Mouse (Mus musculus) myocyte (in vitro differentiated cells): ENCODE data around the gene Cuedc2. TPM values are rescaled to one million over a fixed set of nuclear protein-coding genes. Genes with fewer than 3 reads are reported as not detected.

ENCODE experiments used
- H3K27me3 ChIP-seq: one replicate; pipeline ENCODE4 v1.6.1; 2011; ENCODE audit not compliant: control insufficient read depth, insufficient read depth, insufficient read length
- H3K36me3 ChIP-seq: one replicate; pipeline ENCODE4 v1.6.1; 2011; ENCODE audit not compliant: control insufficient read depth, insufficient read depth
- H3K4me2 ChIP-seq: one replicate; pipeline ENCODE4 v1.6.1; 2011; ENCODE audit warnings: low read depth, control low read depth
- H3K4me3 ChIP-seq: one replicate; pipeline ENCODE4 v1.5.1; 2011; ENCODE audit warnings: mild to moderate bottlenecking, control low read depth, moderate library complexity
- H3K79me2 ChIP-seq: one replicate; pipeline ENCODE4 v1.6.1; 2011; ENCODE audit not compliant: control insufficient read depth, insufficient read depth
- H3ac ChIP-seq: one replicate; pipeline ENCODE4 v1.6.1; 2011; ENCODE audit not compliant: control insufficient read depth, insufficient read length
- CEBPB ChIP-seq: IDR thresholded peaks from 2 replicates; pipeline ENCODE4 v1.6.1; 2011; ENCODE audit warnings: mild to moderate bottlenecking, moderate library complexity; ENCODE audit not compliant: poor library complexity, insufficient read depth, severe bottlenecking
- E2F4 ChIP-seq: IDR thresholded peaks from one replicate; pipeline ENCODE4 v1.6.1; 2011; ENCODE audit warnings: mild to moderate bottlenecking, control low read depth, moderate library complexity; ENCODE audit not compliant: insufficient read depth
- MAX ChIP-seq: IDR thresholded peaks from one replicate; pipeline ENCODE4 v1.6.1; 2011; ENCODE audit warnings: low read depth, mild to moderate bottlenecking, control low read depth
- MYOD1 ChIP-seq, 3 experiments: IDR thresholded peaks; one replicate each; pipeline ENCODE4 v1.6.1; 2011; ENCODE audit warnings: control low read depth in 2 of 3, low read depth in 2 of 3, mild to moderate bottlenecking in 2 of 3, moderate library complexity in 1 of 3; ENCODE audit not compliant: insufficient read length in 2 of 3, control insufficient read depth in 1 of 3
- MYOG ChIP-seq, 3 experiments: IDR thresholded peaks; one replicate each; pipeline ENCODE4 v1.6.1; 2011; ENCODE audit warnings: control low read depth in 2 of 3, low read depth in 2 of 3, mild to moderate bottlenecking in 2 of 3; ENCODE audit not compliant: insufficient read length in 2 of 3, control insufficient read depth in 1 of 3, insufficient read depth in 1 of 3
- POLR2A ChIP-seq: IDR thresholded peaks from one replicate; pipeline ENCODE4 v1.6.1; 2011; ENCODE audit warnings: low read depth, mild to moderate bottlenecking, control low read depth, moderate library complexity; ENCODE audit not compliant: insufficient read length
- POLR2AphosphoS2 ChIP-seq: IDR thresholded peaks from one replicate; pipeline ENCODE4 v1.6.1; 2011; ENCODE audit warnings: low read depth, control low read depth; ENCODE audit not compliant: insufficient read length
- REST ChIP-seq: IDR thresholded peaks from one replicate; pipeline ENCODE4 v1.6.1; 2011; ENCODE audit warnings: mild to moderate bottlenecking, control low read depth, moderate library complexity; ENCODE audit not compliant: insufficient read depth, insufficient read length
- SRF ChIP-seq: IDR thresholded peaks from one replicate; pipeline ENCODE4 v1.6.1; 2011; ENCODE audit warnings: low read depth; ENCODE audit not compliant: control insufficient read depth, insufficient read length
- TCF12 ChIP-seq: IDR thresholded peaks from one replicate; pipeline ENCODE4 v1.6.1; 2011; ENCODE audit warnings: mild to moderate bottlenecking, control low read depth; ENCODE audit not compliant: poor library complexity, insufficient read depth, severe bottlenecking
- TCF3 ChIP-seq: IDR thresholded peaks from one replicate; pipeline ENCODE4 v1.6.1; 2011; ENCODE audit warnings: low read depth, control low read depth; ENCODE audit not compliant: insufficient read length
- USF1 ChIP-seq: IDR thresholded peaks from one replicate; pipeline ENCODE4 v1.6.1; 2011; ENCODE audit warnings: low read depth, mild to moderate bottlenecking, control low read depth, moderate library complexity
- polyA plus RNA-seq: library from polyadenylated mRNA; unstranded; fragments of >200 nt; fragmentation: generic; extraction: Trizol; gene quantifications from one replicate; pipeline ENCODE4 v1.2.1, GENCODE M21; 2012; ENCODE audit warnings: missing spikeins

Gene Cuedc2
- polyA plus RNA-seq, 1 experiment, result 165 TPM

DNA sequence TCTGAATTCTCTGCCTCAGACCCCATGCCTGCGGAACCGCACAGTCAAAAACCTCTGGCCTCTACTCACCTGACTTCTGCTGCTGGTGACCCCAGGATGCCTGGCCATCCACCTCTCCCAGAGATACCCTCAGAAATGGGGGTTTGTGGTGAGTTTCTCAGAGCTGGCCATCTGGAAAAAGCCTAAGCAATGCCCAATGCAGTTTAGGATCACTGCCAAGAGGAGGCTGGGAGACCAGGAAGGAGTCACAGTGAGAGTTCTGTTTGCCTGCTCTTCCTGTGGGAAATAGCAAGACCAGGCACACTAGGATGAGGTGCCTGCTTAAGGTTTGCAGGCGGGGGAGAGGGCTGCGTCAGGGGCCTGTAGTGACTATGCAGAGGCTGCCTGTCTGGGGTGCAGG is 53.8 kb downstream of the Cuedc2 start:
- no peak overlapping the region for H3ac ChIP-seq
- H3K27me3 ChIP-seq, result no peaks in the 10 kb centered on the region
- H3K36me3 ChIP-seq, result peaks cover 33% of the 10 kb centered on the region
- no peaks in the 10 kb centered on the region for H3K79me2 ChIP-seq
- no peak overlapping the region for H3K4me2 ChIP-seq
- H3K4me3 ChIP-seq, result no peak overlapping the region
- no peak for TF ChIP-seq SRF
- TF ChIP-seq MAX, result no peak
- TF ChIP-seq USF1, result no peak
- no peak for TF ChIP-seq TCF12
- no peak for TF ChIP-seq POLR2A
- TF ChIP-seq TCF3, result no peak
- no peak for TF ChIP-seq REST
- no peak for TF ChIP-seq MYOD1 (IDR thresholded peaks at IDR 0.05; ENCODE audit: control insufficient read depth in 1 of 3, insufficient read length in 2 of 3, low read depth in 2 of 3)

DNA sequence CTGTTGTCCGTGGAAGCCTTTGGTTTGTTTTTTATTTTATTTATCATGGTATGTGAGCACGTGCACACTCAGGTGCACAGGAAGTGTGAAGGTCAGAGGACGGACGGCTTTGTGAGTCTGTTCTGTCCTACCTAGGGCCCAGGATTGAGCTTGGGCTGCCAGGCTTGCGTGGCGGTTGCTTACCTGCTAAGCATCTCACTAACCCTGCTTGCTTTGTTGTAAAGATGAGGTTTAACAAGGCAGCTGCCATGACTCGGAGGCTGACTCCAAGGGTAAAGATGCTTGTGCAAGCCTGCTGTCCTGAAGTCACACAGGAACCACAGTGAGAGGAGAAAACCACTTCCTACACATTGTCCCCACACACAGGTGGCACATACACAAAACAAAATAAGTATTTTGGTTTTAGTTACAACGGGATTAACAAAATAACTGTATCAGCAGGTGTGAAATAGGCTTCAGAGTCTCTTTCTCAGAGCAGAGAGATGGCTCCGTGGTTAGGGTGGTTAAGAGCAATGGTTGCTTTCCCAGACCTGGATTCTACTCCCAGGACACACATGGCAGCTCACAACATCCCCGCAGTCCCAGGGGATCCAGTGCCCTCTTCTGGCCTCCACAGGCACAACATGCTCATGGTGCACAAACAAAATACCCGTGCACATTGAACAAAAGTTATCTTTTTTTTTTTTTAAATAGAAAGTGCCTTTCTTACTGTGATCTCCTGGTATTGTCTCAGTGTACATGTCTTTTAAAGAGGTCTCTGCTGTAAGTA is 56.2 kb downstream of the Cuedc2 start:
- H3K27me3 ChIP-seq, result no peaks in the 10 kb centered on the region
- no peak overlapping the region for H3K4me2 ChIP-seq
- no peak overlapping the region for H3K4me3 ChIP-seq
- H3K79me2 ChIP-seq, result no peaks in the 10 kb centered on the region
- H3K36me3 ChIP-seq, result peaks cover 50% of the 10 kb centered on the region
- no peak for TF ChIP-seq POLR2A
- TF ChIP-seq USF1, result no peak
- no peak for TF ChIP-seq TCF12
- no peak for TF ChIP-seq MYOG (IDR thresholded peaks at IDR 0.05; ENCODE audit: control insufficient read depth in 1 of 3, insufficient read depth in 1 of 3, insufficient read length in 2 of 3, low read depth in 2 of 3)
- TF ChIP-seq POLR2AphosphoS2, result no peak
- TF ChIP-seq REST, result no peak
- TF ChIP-seq MYOD1 (IDR thresholded peaks at IDR 0.05; ENCODE audit: control insufficient read depth in 1 of 3, insufficient read length in 2 of 3, low read depth in 2 of 3), result no peak
- no peak for TF ChIP-seq SRF
- no peak for TF ChIP-seq CEBPB
- no peak for TF ChIP-seq E2F4
- no peak for TF ChIP-seq MAX
- TF ChIP-seq TCF3, result no peak
- H3ac ChIP-seq, result no peak overlapping the region

Other genes with a start within 250 kb of the Cuedc2 start
- gene Elovl3, start 206.8 kb downstream of the Cuedc2 start, polyA plus RNA-seq, result 0.50 TPM
- 9.3 TPM for gene Pitx3, start 190.4 kb downstream of the Cuedc2 start, polyA plus RNA-seq
- gene Gbf1, start 186.2 kb downstream of the Cuedc2 start, polyA plus RNA-seq, result 61.8 TPM
- 67.2 TPM for gene Nfkb2, start 34.4 kb downstream of the Cuedc2 start, polyA plus RNA-seq
- 11.7 TPM for gene Psd, start 11.5 kb downstream of the Cuedc2 start, polyA plus RNA-seq
- 15.3 TPM for gene Fbxl15, start 10.5 kb downstream of the Cuedc2 start, polyA plus RNA-seq
- gene Mfsd13a, start 2.4 kb upstream of the Cuedc2 start, polyA plus RNA-seq, result 1.9 TPM
- gene 2310034G01Rik, start 11.6 kb upstream of the Cuedc2 start, polyA plus RNA-seq, result 1.2 TPM
- gene Actr1a, start 57.0 kb upstream of the Cuedc2 start, polyA plus RNA-seq, result 117 TPM
- 16.6 TPM for gene Sufu, start 58.2 kb upstream of the Cuedc2 start, polyA plus RNA-seq
- 42.3 TPM for gene Trim8, start 163.0 kb upstream of the Cuedc2 start, polyA plus RNA-seq
- 81.9 TPM for gene Arl3, start 234.5 kb upstream of the Cuedc2 start, polyA plus RNA-seq
- gene Sfxn2, start 234.7 kb upstream of the Cuedc2 start, polyA plus RNA-seq, result 0.62 TPM